8 mouse cellular contexts compared by ENCODE assay signal in the genomic region with DNA sequence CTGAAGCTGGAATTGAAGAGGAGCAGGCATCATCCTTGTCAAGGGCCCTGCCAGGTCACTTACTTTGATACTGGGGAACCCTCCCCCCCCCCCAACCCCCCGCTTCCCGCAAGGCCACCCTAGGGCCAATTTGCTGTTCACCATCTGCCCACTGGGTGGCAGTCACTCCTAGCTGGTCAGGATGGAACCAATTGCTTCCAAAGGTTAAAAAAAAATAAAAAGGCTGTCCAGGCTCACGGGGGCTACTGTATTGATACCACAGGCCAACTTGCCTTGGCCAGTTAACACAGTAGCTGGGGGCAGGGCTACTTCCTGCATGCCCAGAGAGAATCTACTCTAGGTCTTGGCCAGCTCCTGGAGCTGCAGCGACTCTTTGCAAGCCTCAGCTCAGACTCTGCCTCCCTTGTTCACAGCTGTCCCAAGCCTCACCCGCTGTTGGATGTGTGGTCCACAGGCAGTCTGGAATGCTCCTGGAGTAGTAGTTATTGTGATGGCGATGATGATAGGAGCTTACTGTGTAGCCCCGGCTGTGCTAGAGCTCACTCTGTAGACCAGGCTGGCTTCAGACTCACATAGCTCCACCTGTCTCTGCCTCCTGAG. TPM values are rescaled to one million over a fixed set of nuclear protein-coding genes. Genes with fewer than 3 reads are reported as not detected.
DNase-seq lines count a peak whose midpoint lies in the region; ATAC-seq and TF ChIP-seq lines count a peak whose summit lies in the region.

No protein-coding gene starts in this region.

- TF ChIP-seq CTCF in heart, adult 2 months (IDR thresholded peaks at IDR 0.05), result peak; percentile 74
- peak; percentile 80 for TF ChIP-seq CTCF in liver, embryonic 14.5 days (IDR thresholded peaks at IDR 0.05; ENCODE audit: low read depth)

- no peaks in the 10 kb centered on the region for H3K36me3 ChIP-seq in heart, adult 2 months (ENCODE audit: control insufficient read depth, insufficient read depth, low read length)
- H3K36me3 ChIP-seq in liver, embryonic 14.5 days (replicated peaks; ENCODE audit: control insufficient read depth, insufficient read depth, low read depth), result no peaks in the 10 kb centered on the region
- no peaks in the 10 kb centered on the region for H3K36me3 ChIP-seq in neural tube, embryonic 11.5 days (ENCODE audit: control insufficient read depth, insufficient read depth, low read length)

- peaks cover 3% of the 10 kb centered on the region for H3K4me1 ChIP-seq in heart, adult 2 months (ENCODE audit: control insufficient read depth, insufficient read depth, low read length)
- H3K4me1 ChIP-seq in liver, embryonic 14.5 days (replicated peaks; ENCODE audit: control insufficient read depth in 2 of 2, insufficient read depth in 2 of 2, low read length in 1 of 2), result peaks cover 13 to 14% of the 10 kb centered on the region in 2 experiments
- peaks cover 5% of the 10 kb centered on the region; the same call in 1 of the 2 replicates for H3K4me1 ChIP-seq in neural tube, embryonic 11.5 days (ENCODE audit: control insufficient read depth, insufficient read depth, low read length)

- no peak overlapping the region for H3K27ac ChIP-seq in heart, adult 2 months
- peak overlapping the region; percentile 64 for H3K27ac ChIP-seq in liver, embryonic 14.5 days
- no peak overlapping the region for H3K27ac ChIP-seq in neural tube, embryonic 11.5 days (ENCODE audit: low read depth, low read length)

- H3K4me2 ChIP-seq in liver, embryonic 14.5 days (ENCODE audit: low read depth), result peak overlapping the region; percentile 43
- no peak overlapping the region for H3K4me2 ChIP-seq in neural tube, embryonic 11.5 days (ENCODE audit: low read depth)

- ATAC-seq in liver, embryonic 14.5 days (ENCODE audit: insufficient read depth), result peak; percentile 20; the same call in 1 of the 2 replicates
- no peak for ATAC-seq in neural tube, embryonic 11.5 days (ENCODE audit: insufficient read depth, low FRiP score, low TSS enrichment)

- no peaks in the 10 kb centered on the region for H3K9me3 ChIP-seq in liver, embryonic 14.5 days (ENCODE audit: control insufficient read depth, low read length)
- no peaks in the 10 kb centered on the region for H3K9me3 ChIP-seq in neural tube, embryonic 11.5 days (ENCODE audit: control insufficient read depth, low read length)

- DNase-seq in B cell, adult 2 months, result peak; percentile 88 to 90
- DNase-seq in adrenal gland, postnatal 10 days, result peak; percentile 92
- DNase-seq in embryo, embryonic 11.5 days (ENCODE audit: low read depth, low spot score), result peak; percentile 75
- peak; percentile 82 to 91 for DNase-seq in heart, adult 2 months
- peak; percentile 92 for DNase-seq in kidney, postnatal 10 days
- peak in 2 of 3 experiments; percentile 64 to 68 for DNase-seq in liver, embryonic 14.5 days (ENCODE audit: low read depth in 3 of 3, low spot score in 3 of 3)
- DNase-seq in neural tube, embryonic 11.5 days (ENCODE audit: low spot score), result peak; percentile 86
- peak; percentile 94 for DNase-seq in testis, postnatal 10 days (ENCODE audit: low spot score)

- peak overlapping the region; percentile 29; the same call in 1 of the 2 replicates for H3K9ac ChIP-seq in heart, adult 2 months (ENCODE audit: low read depth, low read length)
- no peak overlapping the region; the same call in 1 of the 2 replicates for H3K9ac ChIP-seq in liver, embryonic 14.5 days (replicated peaks)
- H3K9ac ChIP-seq in neural tube, embryonic 11.5 days (ENCODE audit: low read length), result no peak overlapping the region

- no peaks in the 10 kb centered on the region for H3K79me2 ChIP-seq in heart, adult 2 months (replicated peaks; ENCODE audit: control insufficient read depth, insufficient read depth, low read length)

- peak; percentile 91 for TF ChIP-seq EP300 in heart, adult 2 months (IDR thresholded peaks at IDR 0.05; ENCODE audit: insufficient read depth, low read depth, low read length)
- no peak for TF ChIP-seq EP300 in liver, embryonic 14.5 days (IDR thresholded peaks at IDR 0.05; ENCODE audit: low read depth)

- intact Hi-C loops in heart, adult 2 months (cut with DNase I), result loop anchor here (1.0 to 5.0 kb wide), 3 partner anchors 60 to 212 kb away; no protein-coding TSS in a partner anchor

- no peaks in the 10 kb centered on the region for H3K27me3 ChIP-seq in heart, adult 2 months (ENCODE audit: control insufficient read depth, insufficient read depth, low read length)
- no peaks in the 10 kb centered on the region for H3K27me3 ChIP-seq in liver, embryonic 14.5 days (ENCODE audit: control insufficient read depth, insufficient read depth, low read length)
- H3K27me3 ChIP-seq in neural tube, embryonic 11.5 days (ENCODE audit: control insufficient read depth, insufficient read depth, low read length), result no peaks in the 10 kb centered on the region

- no peak for TF ChIP-seq POLR2A in heart, adult 2 months (IDR thresholded peaks at IDR 0.05; ENCODE audit: insufficient read depth, low read depth, low read length)

- WGBS in heart, adult 2 months, result 32% methylated on average over 5 of the region's 7 CpGs
- 34% methylated on average over 5 of the region's 7 CpGs for WGBS in liver, embryonic 14.5 days (ENCODE audit: insufficient replicate concordance)
- 37% methylated on average over 5 of the region's 7 CpGs for WGBS in neural tube, embryonic 11.5 days

- no peak overlapping the region for H3K4me3 ChIP-seq in heart, adult 2 months
- H3K4me3 ChIP-seq in liver, embryonic 14.5 days (ENCODE audit: insufficient read depth in 1 of 2, low read depth in 2 of 2, low read length in 2 of 2), result no peak overlapping the region
- no peak overlapping the region for H3K4me3 ChIP-seq in neural tube, embryonic 11.5 days (ENCODE audit: low read depth, low read length)

RNA-seq across cellular contexts. Expression of a gene that starts 4.5 kb away (rescaled TPM):
- not detected for total RNA-seq in adrenal gland, postnatal 10 days (2021)
- total RNA-seq in heart, adult 2 months (2021), result under 1 TPM in 1 of 2 experiments, not detected in 1; 0.52 TPM
- 0.10 TPM in 1 of 2 replicates, not detected in the other for polyA plus RNA-seq in heart, adult 2 months (2012; rRNA removed)
- polyA plus RNA-seq in liver, embryonic 14.5 days (2012; rRNA removed), result 0.03 TPM in 1 of 2 replicates, not detected in the other
- not detected in 2 replicates for polyA plus RNA-seq in liver, embryonic 14.5 days (2014; fragmentation: Nextera tagmentation; extraction: Ambion mirVana)
- polyA plus RNA-seq in neural tube, embryonic 11.5 days (2014; fragmentation: Nextera tagmentation; extraction: Ambion mirVana), result not detected in 2 replicates

RNA-seq across cellular contexts. Expression of a gene that starts 6.6 kb away (rescaled TPM):
- total RNA-seq in adrenal gland, postnatal 10 days (2021), result 10 to 100 TPM; 48.9 to 56.5 TPM
- total RNA-seq in heart, adult 2 months (2021), result 10 to 100 TPM; 58.6 to 65.4 TPM
- polyA plus RNA-seq in heart, adult 2 months (2012; rRNA removed), result 161 and 207 TPM in 2 replicates
- polyA plus RNA-seq in liver, embryonic 14.5 days (2012; rRNA removed), result 15.5 and 27.9 TPM in 2 replicates
- polyA plus RNA-seq in liver, embryonic 14.5 days (2014; fragmentation: Nextera tagmentation; extraction: Ambion mirVana), result 32.5 and 35.4 TPM in 2 replicates
- polyA plus RNA-seq in neural tube, embryonic 11.5 days (2014; fragmentation: Nextera tagmentation; extraction: Ambion mirVana), result 55.6 and 59.7 TPM in 2 replicates

RNA-seq across cellular contexts. Expression of a gene that starts 6.8 kb away (rescaled TPM):
- 1 to 10 TPM; 8.0 to 8.3 TPM for total RNA-seq in adrenal gland, postnatal 10 days (2021)
- 1 to 10 TPM; 3.1 to 3.2 TPM for total RNA-seq in heart, adult 2 months (2021)
- polyA plus RNA-seq in heart, adult 2 months (2012; rRNA removed), result 4.9 and 5.0 TPM in 2 replicates
- polyA plus RNA-seq in liver, embryonic 14.5 days (2012; rRNA removed), result 4.3 and 4.6 TPM in 2 replicates
- polyA plus RNA-seq in liver, embryonic 14.5 days (2014; fragmentation: Nextera tagmentation; extraction: Ambion mirVana), result 3.8 and 4.7 TPM in 2 replicates
- polyA plus RNA-seq in neural tube, embryonic 11.5 days (2014; fragmentation: Nextera tagmentation; extraction: Ambion mirVana), result 5.4 and 6.6 TPM in 2 replicates

RNA-seq across cellular contexts. Expression of a gene that starts 41.3 kb away (rescaled TPM):
- total RNA-seq in adrenal gland, postnatal 10 days (2021), result 10 to 100 TPM; 67.5 to 72.3 TPM
- total RNA-seq in heart, adult 2 months (2021), result 10 to 100 TPM; 36.6 to 38.5 TPM
- 42.1 and 45.1 TPM in 2 replicates for polyA plus RNA-seq in heart, adult 2 months (2012; rRNA removed)
- 87.5 and 101 TPM in 2 replicates for polyA plus RNA-seq in liver, embryonic 14.5 days (2012; rRNA removed)
- polyA plus RNA-seq in liver, embryonic 14.5 days (2014; fragmentation: Nextera tagmentation; extraction: Ambion mirVana), result 197 TPM in 2 replicates
- polyA plus RNA-seq in neural tube, embryonic 11.5 days (2014; fragmentation: Nextera tagmentation; extraction: Ambion mirVana), result 219 and 243 TPM in 2 replicates

RNA-seq across cellular contexts. Expression of a gene that starts 50.2 kb away (rescaled TPM):
- total RNA-seq in adrenal gland, postnatal 10 days (2021), result 10 to 100 TPM; 17.2 to 20.7 TPM
- 1 to 10 TPM; 2.0 to 2.7 TPM for total RNA-seq in heart, adult 2 months (2021)
- polyA plus RNA-seq in heart, adult 2 months (2012; rRNA removed), result 3.2 and 3.5 TPM in 2 replicates
- polyA plus RNA-seq in liver, embryonic 14.5 days (2012; rRNA removed), result 62.3 and 65.3 TPM in 2 replicates
- polyA plus RNA-seq in liver, embryonic 14.5 days (2014; fragmentation: Nextera tagmentation; extraction: Ambion mirVana), result 41.9 and 48.8 TPM in 2 replicates
- polyA plus RNA-seq in neural tube, embryonic 11.5 days (2014; fragmentation: Nextera tagmentation; extraction: Ambion mirVana), result 34.3 and 37.1 TPM in 2 replicates
